Mouse (Mus musculus): ENCODE measurements around the gene Uhrf2. TPM values are rescaled to one million over a fixed set of nuclear protein-coding genes. Genes with fewer than 3 reads are reported as not detected.

The Uhrf2 gene
- total and polyA plus RNA-seq, 2 experiments from 2014 or later = 25.7 to 52.6 TPM

GRCm38 (mm10) chr19:30030636-30031467 is 539 bp downstream of the Uhrf2 start:
- ATAC-seq (peak; percentile 4), DNase-seq (ENCODE audit: low spot score) (peak; percentile 46)
- WGBS = 0% methylated on average over 71 of the region's 92 CpGs
- Histone ChIP-seq H3K9me3 (ENCODE audit: low read length) (no peaks in the 10 kb centered on the region), H3K27ac (peak overlapping the region; percentile 97), H3K4me1 (ENCODE audit: insufficient read depth, low read length) (peaks cover 16% of the 10 kb centered on the region), H3K27me3 (ENCODE audit: insufficient read depth, low read length) (no peaks in the 10 kb centered on the region), H3K9ac (replicated peaks; ENCODE audit: low read length) (peak overlapping the region; percentile 100), H3K36me3 (ENCODE audit: insufficient read depth, low read length) (no peaks in the 10 kb centered on the region), H3K4me2 (ENCODE audit: low read depth, low read length) (peak overlapping the region; percentile 80), H3K4me3 (ENCODE audit: low read length) (peak overlapping the region; percentile 99)
- TF ChIP-seq CTCF (IDR thresholded peaks at IDR 0.05; ENCODE audit: low read depth) = no peak

GRCm38 (mm10) chr19:30031468-30031931 is 1.2 kb downstream of the Uhrf2 start:
- no peak for ATAC-seq
- Histone ChIP-seq H3K4me2 (ENCODE audit: low read depth, low read length) (peak overlapping the region; percentile 80), H3K27ac (peak overlapping the region; percentile 97), H3K9me3 (ENCODE audit: low read length) (no peaks in the 10 kb centered on the region), H3K36me3 (ENCODE audit: insufficient read depth, low read length) (no peaks in the 10 kb centered on the region), H3K4me3 (ENCODE audit: low read length) (peak overlapping the region; percentile 99), H3K4me1 (ENCODE audit: insufficient read depth, low read length) (peaks cover 16% of the 10 kb centered on the region), H3K9ac (replicated peaks; ENCODE audit: low read length) (peak overlapping the region; percentile 100), H3K27me3 (ENCODE audit: insufficient read depth, low read length) (no peaks in the 10 kb centered on the region)
- no peak for TF ChIP-seq CTCF (IDR thresholded peaks at IDR 0.05; ENCODE audit: low read depth)
- DNase-seq (ENCODE audit: low spot score) = peak; percentile 53
- 1% methylated on average over 7 of the region's 7 CpGs for WGBS

- Histone ChIP-seq H3K36me3 (ENCODE audit: insufficient read depth, low read length) (no peaks in the 10 kb centered on the region), H3K9me3 (ENCODE audit: low read length) (no peaks in the 10 kb centered on the region), H3K4me2 (ENCODE audit: low read depth, low read length) (peak overlapping the region; percentile 80), H3K27me3 (ENCODE audit: insufficient read depth, low read length) (no peaks in the 10 kb centered on the region), H3K9ac (replicated peaks; ENCODE audit: low read length) (0 out of 2 replicates have a peak overlapping the region, but pooled peaks have one; percentile 100), H3K4me3 (ENCODE audit: low read length) (peak overlapping the region; percentile 99), H3K27ac (no peak overlapping the region), H3K4me1 (ENCODE audit: insufficient read depth, low read length) (peaks cover 16% of the 10 kb centered on the region)
- WGBS = 46% methylated on average over 3 of the region's 3 CpGs
- DNase-seq (ENCODE audit: low spot score) (no peak), ATAC-seq (no peak)
- no peak for TF ChIP-seq CTCF (IDR thresholded peaks at IDR 0.05; ENCODE audit: low read depth)
Measured at GRCm38 (mm10) chr19:30032206-30032605, 1.9 kb downstream of the Uhrf2 start.

GRCm38 (mm10) chr19:30035361-30035760 is 5.0 kb downstream of the Uhrf2 start:
- DNase-seq (ENCODE audit: low spot score) = no peak
- 78% methylated on average over 3 of the region's 3 CpGs for WGBS
- TF ChIP-seq CTCF (IDR thresholded peaks at IDR 0.05; ENCODE audit: low read depth) = no peak
- Histone ChIP-seq H3K9ac (replicated peaks; ENCODE audit: low read length) (no peak overlapping the region), H3K36me3 (ENCODE audit: insufficient read depth, low read length) (no peaks in the 10 kb centered on the region), H3K4me1 (ENCODE audit: insufficient read depth, low read length) (peaks cover 16% of the 10 kb centered on the region), H3K9me3 (ENCODE audit: low read length) (no peaks in the 10 kb centered on the region), H3K27me3 (ENCODE audit: insufficient read depth, low read length) (no peaks in the 10 kb centered on the region), H3K27ac (no peak overlapping the region), H3K4me3 (ENCODE audit: low read length) (no peak overlapping the region), H3K4me2 (ENCODE audit: low read depth, low read length) (no peak overlapping the region)
- no peak for ATAC-seq

- 97% methylated on average over 2 of the region's 2 CpGs for WGBS
- TF ChIP-seq CTCF (IDR thresholded peaks at IDR 0.05; ENCODE audit: low read depth) = no peak
- H3K27ac ChIP-seq = no peak overlapping the region
- no peaks in the 10 kb centered on the region for H3K4me1 ChIP-seq (ENCODE audit: insufficient read depth, low read length)
- no peaks in the 10 kb centered on the region for H3K27me3 ChIP-seq (ENCODE audit: insufficient read depth, low read length)
- 0 out of 2 replicates have a peak, but pooled peaks cover 3% of the 10 kb centered on the region for H3K36me3 ChIP-seq (ENCODE audit: insufficient read depth, low read length)
- H3K9me3 ChIP-seq (ENCODE audit: low read length) = no peaks in the 10 kb centered on the region
- ATAC-seq = no peak
- no peak overlapping the region for H3K4me3 ChIP-seq (ENCODE audit: low read length)
- no peak overlapping the region for H3K4me2 ChIP-seq (ENCODE audit: low read depth, low read length)
- no peak for DNase-seq (ENCODE audit: low spot score)
- H3K9ac ChIP-seq (replicated peaks; ENCODE audit: low read length) = no peak overlapping the region
Measured at GRCm38 (mm10) chr19:30043691-30044090, 13.4 kb downstream of the Uhrf2 start.

- Histone ChIP-seq H3K27ac (no peak overlapping the region), H3K4me2 (ENCODE audit: low read depth, low read length) (no peak overlapping the region), H3K36me3 (ENCODE audit: insufficient read depth, low read length) (0 out of 2 replicates have a peak, but pooled peaks cover 3% of the 10 kb centered on the region), H3K9ac (replicated peaks; ENCODE audit: low read length) (no peak overlapping the region), H3K9me3 (ENCODE audit: low read length) (no peaks in the 10 kb centered on the region), H3K4me3 (ENCODE audit: low read length) (no peak overlapping the region), H3K27me3 (ENCODE audit: insufficient read depth, low read length) (no peaks in the 10 kb centered on the region), H3K4me1 (ENCODE audit: insufficient read depth, low read length) (no peaks in the 10 kb centered on the region)
- 88% methylated on average over 1 of the region's 1 CpGs for WGBS
- ATAC-seq = no peak
- TF ChIP-seq CTCF (IDR thresholded peaks at IDR 0.05; ENCODE audit: low read depth) = peak; percentile 29
- no peak for DNase-seq (ENCODE audit: low spot score)
Measured at GRCm38 (mm10) chr19:30044630-30045029, 14.3 kb downstream of the Uhrf2 start.

- WGBS = 64% methylated on average over 1 of the region's 1 CpGs
- H3K4me2 ChIP-seq (ENCODE audit: low read depth, low read length) = no peak overlapping the region
- H3K27me3 ChIP-seq (ENCODE audit: insufficient read depth, low read length) = no peaks in the 10 kb centered on the region
- no peak overlapping the region for H3K4me3 ChIP-seq (ENCODE audit: low read length)
- H3K9me3 ChIP-seq (ENCODE audit: low read length) = no peaks in the 10 kb centered on the region
- ATAC-seq (no peak), DNase-seq (ENCODE audit: low spot score) (no peak)
- H3K27ac ChIP-seq = no peak overlapping the region
- H3K4me1 ChIP-seq (ENCODE audit: insufficient read depth, low read length) = no peaks in the 10 kb centered on the region
- H3K36me3 ChIP-seq (ENCODE audit: insufficient read depth, low read length) = 0 out of 2 replicates have a peak, but pooled peaks cover 3% of the 10 kb centered on the region
- H3K9ac ChIP-seq (replicated peaks; ENCODE audit: low read length) = no peak overlapping the region
- TF ChIP-seq CTCF (IDR thresholded peaks at IDR 0.05; ENCODE audit: low read depth) = peak; percentile 38
Measured at GRCm38 (mm10) chr19:30045857-30046256, 15.5 kb downstream of the Uhrf2 start.
